Mouse (Mus musculus): ENCODE measurements around the gene Tmem130.

DNA sequence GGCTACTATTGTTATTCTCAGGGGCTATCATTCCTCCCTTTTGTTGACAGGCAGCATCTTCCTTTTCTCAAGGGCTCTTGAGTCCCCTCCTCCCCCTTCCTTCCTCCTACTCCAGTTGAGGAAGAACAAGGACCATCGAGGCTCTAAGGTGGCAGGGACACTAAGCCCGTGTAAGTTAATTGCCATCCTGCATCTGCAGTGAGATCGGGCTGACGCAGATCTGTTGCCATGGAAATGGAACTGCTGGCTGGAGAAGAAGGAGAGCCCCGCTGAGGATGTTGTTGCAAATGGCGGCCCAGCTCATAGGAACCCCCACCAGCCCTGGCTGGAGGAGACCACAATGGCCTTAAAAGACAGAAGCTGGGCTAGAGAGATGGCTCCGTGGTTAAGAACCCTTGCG is 3.2 kb downstream of the Tmem130 start:
- TF ChIP-seq CTCF (IDR thresholded peaks at IDR 0.05; ENCODE audit: low read depth) (no peak), EP300 (optimal IDR thresholded peaks at IDR 0.05) (no peak)
